Mouse (Mus musculus) liver, postnatal 0 days (tissue): Measurements from ENCODE around the gene Rcan1.

ENCODE experiments used
- CTCF ChIP-seq: sonication (generic); IDR thresholded peaks from 2 replicates; pipeline ENCODE4 v1.5.1; 2016; ENCODE audit warnings: antibody characterized with exemption, low read depth
- EP300 ChIP-seq: IDR thresholded peaks from 2 replicates; pipeline ENCODE4 v1.6.1; 2016; ENCODE audit warnings: antibody characterized with exemption, low read depth, mild to moderate bottlenecking

DNA sequence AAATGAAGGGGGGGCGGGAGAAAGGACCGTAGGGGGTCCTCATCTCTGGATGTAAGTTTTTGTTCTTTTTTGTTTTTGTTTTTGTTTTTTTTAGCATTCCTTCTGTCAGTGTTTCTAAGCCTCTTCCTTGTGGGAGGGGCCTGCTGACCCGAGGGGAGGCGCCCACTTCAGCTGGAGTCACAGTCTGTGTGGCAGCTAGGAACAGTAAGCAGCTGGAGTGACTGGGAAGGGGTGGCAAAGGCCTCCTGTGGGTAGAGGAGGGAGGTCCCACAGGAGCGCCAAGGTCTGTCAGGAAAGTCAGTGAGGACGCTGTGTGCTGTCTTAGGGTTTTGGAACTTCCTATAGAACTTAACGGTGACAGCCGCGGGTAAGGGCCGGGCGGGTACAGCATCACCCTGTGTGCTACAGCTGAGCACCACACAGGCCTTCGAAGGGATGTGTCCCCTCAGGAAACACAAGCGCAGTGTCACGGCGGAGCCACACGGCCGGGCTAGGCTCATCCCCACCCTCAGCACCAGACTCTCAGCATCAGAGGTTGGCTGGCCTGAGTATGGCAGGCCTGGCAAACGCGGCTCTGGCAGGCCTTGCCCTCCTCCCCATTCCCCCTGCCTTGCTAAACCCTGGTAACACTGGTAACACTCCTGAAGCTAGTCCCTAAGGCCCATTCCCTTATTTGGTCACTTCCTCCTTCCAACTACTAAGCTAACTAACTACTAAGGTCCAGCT, 58.5 kb downstream of the Rcan1 start:
- no peak for TF ChIP-seq CTCF
- TF ChIP-seq EP300: no peak
